Mouse (Mus musculus) embryo, embryonic 9.5 days (tissue): ENCODE measurements at regions not wholly inside any gene's neighbourhood (a gene's known extent, or its start where the extent isn't known, plus 50 kb on each side); places are given as distances from the start of the nearest gene placed in this dataset.

Experiments
- DNase-seq: peaks from one replicate; pipeline ENCODE4 v3.0.0-alpha.2; 2017; ENCODE audit errors: extremely low spot score

GRCm38 (mm10) chr7:40751779-40752178, 146.3 kb upstream of the Vstm2b start:
- DNase-seq, result no peak

DNA sequence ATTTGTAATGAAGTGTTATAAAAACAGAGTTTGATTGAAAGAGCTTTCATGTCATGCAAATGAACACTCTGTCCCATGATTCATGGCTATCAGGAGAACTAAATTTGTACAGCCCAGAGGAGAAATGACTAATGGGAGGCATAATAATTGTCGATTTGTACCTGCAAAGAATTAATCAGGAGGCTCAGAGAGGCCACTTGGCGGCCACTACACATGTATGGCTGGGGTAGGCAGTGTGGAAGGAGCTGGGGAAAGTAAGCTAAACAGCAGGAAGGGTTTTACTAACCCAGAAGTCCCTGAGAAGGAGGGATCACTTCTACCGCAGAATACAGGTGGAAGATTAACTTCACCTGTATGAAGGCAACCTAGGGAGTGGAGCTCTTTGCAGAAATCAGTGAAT, 145.9 kb upstream of the Vstm2b start:
- no peak for DNase-seq

GRCm38 (mm10) chr7:40753490-40753889, 144.6 kb upstream of the Vstm2b start:
- DNase-seq, result no peak

DNA sequence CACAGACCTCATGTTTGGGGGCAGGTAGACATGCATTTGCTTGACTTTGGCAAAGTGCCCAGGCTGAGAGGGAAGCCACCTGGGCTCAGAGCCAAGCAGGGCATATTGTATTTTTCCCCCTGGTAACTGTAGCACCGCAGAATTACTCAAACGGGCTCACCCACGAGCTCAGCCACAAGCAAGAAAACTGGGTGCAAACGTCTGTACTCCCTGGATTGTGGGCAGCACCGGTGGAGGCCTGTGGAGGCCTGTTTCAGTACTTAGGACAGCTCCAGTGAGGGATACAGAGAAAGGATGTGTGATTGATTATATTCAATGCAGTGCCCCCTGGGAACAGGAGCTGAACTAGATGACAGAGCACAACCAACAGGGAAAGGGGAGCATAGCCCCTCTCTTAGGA, 135.6 kb upstream of the Vstm2b start:
- peak; percentile 48 for DNase-seq

- no peak for DNase-seq
Measured at GRCm38 (mm10) chr7:40766142-40766541, 132.0 kb upstream of the Vstm2b start.

GRCm38 (mm10) chr7:40776220-40776619, 121.9 kb upstream of the Vstm2b start:
- peak; percentile 33 for DNase-seq

- DNase-seq, result no peak
Measured at GRCm38 (mm10) chr7:40784906-40785305, 113.2 kb upstream of the Vstm2b start.

- no peak for DNase-seq
Measured at GRCm38 (mm10) chr7:40786758-40787157, 111.4 kb upstream of the Vstm2b start.

DNA sequence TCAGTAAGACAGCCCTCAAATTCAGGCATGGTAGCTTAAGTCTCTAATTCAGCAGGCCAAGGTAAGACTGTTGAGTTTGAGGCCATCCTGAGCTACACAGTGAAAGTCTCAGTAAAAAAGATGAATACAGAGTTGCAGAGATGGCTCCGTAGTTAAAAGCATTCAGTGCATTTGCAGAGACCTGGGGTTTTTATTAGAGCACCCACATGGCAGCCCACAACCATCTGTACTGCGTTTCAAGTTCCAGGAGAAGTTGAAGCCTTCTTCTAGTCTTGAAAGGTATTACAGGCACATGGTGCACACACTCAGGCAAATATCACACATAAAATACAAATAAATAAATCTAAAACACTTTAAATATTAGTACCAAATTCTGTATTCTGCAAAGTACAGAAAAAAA, 109.6 kb upstream of the Vstm2b start:
- DNase-seq, result no peak

- DNase-seq, result no peak
Measured at GRCm38 (mm10) chr7:40794458-40795207, 103.5 kb upstream of the Vstm2b start.

DNA sequence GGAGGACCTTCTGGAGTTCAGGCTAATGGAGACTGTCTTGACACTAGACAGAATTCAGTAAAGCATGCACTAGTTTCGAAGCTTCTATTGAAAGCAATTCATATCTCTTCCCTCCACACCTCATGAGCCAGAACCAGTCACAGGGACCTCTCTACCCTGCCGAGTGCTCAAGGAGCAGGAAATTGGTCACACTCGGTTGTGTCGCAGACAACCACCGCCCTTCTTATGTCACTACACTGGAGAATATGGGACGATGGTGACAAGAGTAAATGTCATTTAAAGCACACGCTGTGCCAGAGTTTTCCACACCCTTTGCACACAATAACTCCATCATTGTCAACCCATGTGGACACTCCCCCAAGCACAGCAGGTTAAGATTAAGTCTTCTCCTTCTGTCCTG, 98.3 kb upstream of the Vstm2b start:
- DNase-seq, result no peak

- DNase-seq, result no peak
Measured at GRCm38 (mm10) chr7:40801291-40801690, 96.8 kb upstream of the Vstm2b start.

- peak; percentile 1 for DNase-seq
Measured at GRCm38 (mm10) chr7:40805211-40805610, 92.9 kb upstream of the Vstm2b start.

DNA sequence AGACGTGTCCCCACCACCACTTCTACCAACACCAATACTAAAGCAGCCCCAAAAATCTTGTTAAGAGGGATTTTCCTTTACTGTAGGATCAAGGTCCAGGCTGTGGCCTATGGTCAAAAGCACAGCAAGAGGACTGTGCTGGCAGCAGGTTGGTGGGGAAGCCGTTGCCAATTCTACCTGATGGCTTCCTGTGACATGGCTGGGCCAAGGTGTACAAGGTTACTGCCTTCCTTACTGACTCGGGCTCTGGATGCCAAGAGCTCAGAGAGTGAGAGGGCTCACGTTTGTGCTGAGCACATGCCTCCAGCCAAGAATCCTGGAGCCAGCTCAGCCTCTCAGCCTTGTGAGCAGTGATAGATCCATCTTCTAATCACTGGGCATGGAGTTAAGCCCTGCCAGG, 92.3 kb upstream of the Vstm2b start:
- DNase-seq, result no peak

DNA sequence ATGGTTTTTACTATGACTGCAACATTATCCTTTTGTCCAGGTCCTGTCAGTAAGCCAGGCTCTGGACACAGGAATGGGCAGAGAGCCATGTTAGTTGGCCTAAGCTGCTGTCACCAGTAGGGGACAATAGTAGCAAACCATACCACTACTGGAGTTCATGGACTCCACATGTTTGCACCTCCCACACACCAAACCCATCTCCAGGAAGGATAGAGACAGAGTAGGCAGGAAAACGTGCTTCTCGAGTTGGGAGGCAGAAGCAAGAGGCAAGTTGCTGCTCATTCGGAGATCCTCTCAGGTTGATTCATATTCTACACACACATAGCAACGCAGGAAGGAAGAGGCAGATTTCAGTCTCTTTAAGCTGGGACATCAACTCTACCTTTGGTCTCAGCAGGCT, 85.2 kb upstream of the Vstm2b start:
- no peak for DNase-seq

DNA sequence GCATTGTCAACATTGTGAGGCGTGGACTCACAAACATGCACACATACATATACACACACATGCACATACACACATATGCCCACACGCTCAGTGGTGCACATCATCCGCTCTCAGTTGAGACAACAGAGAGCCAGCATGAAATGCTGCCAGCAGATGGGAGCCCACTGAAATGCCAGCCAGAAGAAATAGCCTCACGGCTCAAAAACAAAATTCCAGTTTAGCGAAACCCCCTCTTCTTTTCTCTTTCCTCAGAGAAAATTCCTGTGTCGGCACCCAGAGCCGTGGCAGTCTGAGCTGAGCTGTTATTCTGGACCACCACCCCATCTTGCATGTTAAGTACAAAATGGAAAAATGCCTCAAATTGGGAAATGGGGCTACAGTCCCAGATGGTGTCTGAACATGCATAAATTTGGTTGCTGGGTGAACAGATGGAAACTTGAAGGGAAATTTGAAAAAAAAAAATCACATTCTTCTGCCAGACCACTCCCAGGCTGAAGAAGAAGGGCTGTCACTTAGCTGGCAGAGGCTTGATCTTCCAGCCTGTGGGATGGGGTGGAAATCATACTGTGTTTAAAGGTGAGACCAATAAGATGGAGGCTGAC, 72.9 kb upstream of the Vstm2b start:
- no peak for DNase-seq

- no peak for DNase-seq
Measured at GRCm38 (mm10) chr7:40829526-40829925, 68.6 kb upstream of the Vstm2b start.

DNA sequence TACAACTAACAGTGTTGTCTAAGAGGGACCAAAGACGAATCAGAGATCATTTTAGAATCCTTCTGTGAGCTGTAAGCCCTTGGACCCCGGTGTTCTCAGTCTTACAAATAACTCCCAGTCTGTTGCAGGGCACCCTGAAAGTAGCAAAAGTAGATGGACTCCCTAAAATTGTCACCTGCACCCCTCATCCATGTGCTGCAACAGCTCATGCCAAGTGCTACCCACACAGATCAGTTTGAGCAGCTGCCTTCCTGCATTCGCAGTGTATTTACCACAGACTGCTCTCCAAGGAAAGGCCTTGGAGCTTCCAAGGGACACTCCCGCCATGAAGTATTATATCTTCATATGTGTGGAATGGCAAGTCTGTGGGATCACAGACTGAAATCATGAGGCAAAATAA, 66.5 kb upstream of the Vstm2b start:
- DNase-seq, result no peak

- no peak for DNase-seq
Measured at GRCm38 (mm10) chr7:40842344-40842992, 55.7 kb upstream of the Vstm2b start.

DNA sequence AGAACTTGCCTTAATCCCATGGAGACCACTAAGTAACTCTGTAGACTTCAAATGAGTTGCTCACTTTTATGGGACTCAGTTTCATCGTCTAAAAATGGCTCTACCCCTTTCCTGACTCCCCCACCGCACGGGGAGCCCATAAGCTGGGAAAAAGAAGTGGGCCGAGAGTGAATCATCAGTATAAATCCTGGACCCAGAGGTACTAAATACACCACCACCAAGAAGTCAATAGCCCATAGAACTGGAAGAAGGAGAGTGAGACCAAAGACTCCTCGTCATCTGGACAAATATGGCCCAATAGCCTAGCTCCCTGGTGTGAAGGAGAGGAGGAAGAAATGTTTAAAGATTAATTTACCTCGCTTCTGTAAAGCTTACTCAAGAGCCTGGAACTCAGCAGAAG, 51.6 kb upstream of the Vstm2b start:
- no peak for DNase-seq
